ENCODE assay signal across 9 mouse cellular contexts in the genomic region with DNA sequence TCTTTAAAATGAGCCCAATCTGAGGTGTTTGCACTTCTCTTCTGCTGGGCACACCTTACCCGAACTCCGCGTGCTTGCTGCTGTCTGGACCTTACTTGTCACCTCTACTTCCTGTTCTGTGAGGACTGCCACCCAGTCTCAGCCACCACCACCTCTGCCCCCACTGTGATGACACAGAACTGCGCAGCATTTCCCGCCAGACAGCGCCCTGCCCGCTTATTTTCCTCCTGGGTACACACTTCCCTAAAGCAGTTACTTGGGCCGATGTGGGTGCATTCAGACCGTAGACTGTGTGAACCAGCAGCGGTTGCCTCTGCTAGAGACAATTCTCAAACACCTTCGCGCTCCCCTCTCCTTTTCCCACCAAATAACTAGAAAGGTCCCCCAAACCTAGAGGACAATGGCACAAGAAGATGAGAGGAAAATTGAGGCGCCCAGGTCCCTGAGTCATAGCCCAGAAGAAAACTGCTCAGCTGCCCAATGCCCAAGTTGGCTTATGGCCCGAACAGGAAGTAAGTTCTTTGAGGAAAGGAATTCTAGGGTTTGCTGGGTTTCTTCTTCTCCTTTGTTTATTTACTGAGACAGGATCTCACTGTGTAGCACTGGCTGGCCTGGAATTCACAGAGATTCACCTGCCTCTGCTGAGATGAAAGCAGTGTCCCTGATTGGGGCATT. TPM values are rescaled to one million over a fixed set of nuclear protein-coding genes. Genes with fewer than 3 reads are reported as not detected.
DNase-seq lines count a peak whose midpoint lies in the region; ATAC-seq lines count a peak whose summit lies in the region.
"Had no signal": no experiment of that assay in that cellular context is flagged by ENCODE, and none has a peak within 500 bp of the region (broad histone marks: within the 10 kb centered on the region; RNA-seq: fewer than 3 reads in every experiment).

No protein-coding gene starts in this region.

- 90% methylated on average over 14 of the region's 14 CpGs for WGBS in neural tube, embryonic 15.5 days
- 85% methylated on average over 14 of the region's 14 CpGs for WGBS in forebrain, embryonic 10.5 days

- H3K9me3 ChIP-seq in megakaryocyte, embryonic 14.5 days, result no peaks in the 10 kb centered on the region
- no peaks in the 10 kb centered on the region for H3K9me3 ChIP-seq in neural tube, embryonic 15.5 days (replicated peaks)
- H3K9me3 ChIP-seq in forebrain, embryonic 10.5 days, result no peaks in the 10 kb centered on the region
- H3K9me3 ChIP-seq: neural tube, embryonic 12.5 days had no signal

- no peak for ATAC-seq in neural tube, embryonic 15.5 days (ENCODE audit: low FRiP score)

- H3K36me3 ChIP-seq in megakaryocyte, embryonic 14.5 days (replicated peaks; ENCODE audit: low read length), result no peaks in the 10 kb centered on the region
- H3K36me3 ChIP-seq in neural tube, embryonic 15.5 days, result no peaks in the 10 kb centered on the region
- H3K36me3 ChIP-seq in forebrain, embryonic 10.5 days (replicated peaks), result no peaks in the 10 kb centered on the region
- H3K36me3 ChIP-seq: neural tube, embryonic 12.5 days had no signal

- DNase-seq in 416B (ENCODE audit: low read depth), result peak; percentile 87
- peak; percentile 85 for DNase-seq in T-cell, adult 2 months (ENCODE audit: low spot score)
- DNase-seq in heart, postnatal 36 days, result peak; percentile 31 to 37
- DNase-seq in thymus, postnatal 4 days, result peak; percentile 68
- no peak for DNase-seq in cerebellum, postnatal 4 days (ENCODE audit: low spot score in 2 of 2)
- DNase-seq in forebrain, embryonic 10.5 days (ENCODE audit: extremely low spot score, low spot score), result no peak

- no peak overlapping the region for H3K9ac ChIP-seq in neural tube, embryonic 15.5 days (replicated peaks)
- H3K9ac ChIP-seq: neural tube, embryonic 12.5 days had no signal

- H3K4me2 ChIP-seq in neural tube, embryonic 15.5 days, result no peak overlapping the region
- H3K4me2 ChIP-seq: neural tube, embryonic 12.5 days had no signal

- no peak overlapping the region for H3K27ac ChIP-seq in neural tube, embryonic 15.5 days (replicated peaks)
- no peak overlapping the region for H3K27ac ChIP-seq in forebrain, embryonic 10.5 days
- H3K27ac ChIP-seq: neural tube, embryonic 12.5 days had no signal

- H3K27me3 ChIP-seq in megakaryocyte, embryonic 14.5 days (replicated peaks), result peaks cover 2% of the 10 kb centered on the region
- no peaks in the 10 kb centered on the region for H3K27me3 ChIP-seq in neural tube, embryonic 15.5 days (replicated peaks)
- H3K27me3 ChIP-seq in forebrain, embryonic 10.5 days (ENCODE audit: poor library complexity, severe bottlenecking), result no peaks in the 10 kb centered on the region
- H3K27me3 ChIP-seq: neural tube, embryonic 12.5 days had no signal

- H3K4me1 ChIP-seq in megakaryocyte, embryonic 14.5 days, result peaks cover 22% of the 10 kb centered on the region
- no peaks in the 10 kb centered on the region for H3K4me1 ChIP-seq in neural tube, embryonic 15.5 days
- H3K4me1 ChIP-seq in forebrain, embryonic 10.5 days, result no peaks in the 10 kb centered on the region
- H3K4me1 ChIP-seq: neural tube, embryonic 12.5 days had no signal

- H3K4me3 ChIP-seq in megakaryocyte, embryonic 14.5 days (replicated peaks), result peak overlapping the region; percentile 84
- H3K4me3 ChIP-seq in neural tube, embryonic 15.5 days (replicated peaks), result no peak overlapping the region
- H3K4me3 ChIP-seq in forebrain, embryonic 10.5 days, result no peak overlapping the region
- H3K4me3 ChIP-seq: neural tube, embryonic 12.5 days had no signal

- intact Hi-C loops in heart, postnatal 36 days (cut with DNase I), result no loop called here

RNA-seq across cellular contexts. Expression of gene Gm20403, which starts 12.8 kb away (rescaled TPM):
- not detected for total RNA-seq in heart, postnatal 36 days (2021)
- polyA plus RNA-seq in megakaryocyte, embryonic 14.5 days (2012; ENCODE audit: insufficient read depth, low replicate concordance), result not detected in 2 replicates
- polyA plus RNA-seq in neural tube, embryonic 15.5 days (2015; fragmentation: Nextera tagmentation; extraction: Ambion mirVana), result not detected in 2 replicates
- not detected in 2 replicates for polyA plus RNA-seq in forebrain, embryonic 10.5 days (2016; fragmentation: Nextera tagmentation; extraction: Ambion mirVana)
- polyA plus RNA-seq: neural tube, embryonic 12.5 days had no signal

RNA-seq across cellular contexts. Expression of gene Baz1a, which starts 15.0 kb away (rescaled TPM):
- 10 to 100 TPM in 1 of 2 experiments, 1 to 10 TPM in 1; 8.9 to 14.3 TPM for total RNA-seq in heart, postnatal 36 days (2021)
- 0.63 and 4.2 TPM in 2 replicates for polyA plus RNA-seq in megakaryocyte, embryonic 14.5 days (2012; ENCODE audit: insufficient read depth, low replicate concordance)
- polyA plus RNA-seq in neural tube, embryonic 15.5 days (2015; fragmentation: Nextera tagmentation; extraction: Ambion mirVana), result 2.7 and 12.3 TPM in 2 replicates
- polyA plus RNA-seq in forebrain, embryonic 10.5 days (2016; fragmentation: Nextera tagmentation; extraction: Ambion mirVana), result 35.6 and 41.0 TPM in 2 replicates

Comparison
In these comparisons a context has a peak if more than half of its experiments do, and no peak if none do; other contexts are left out.
1. DNase-seq: peak in 416B (single experiment), T-cell, adult 2 months (single experiment), heart, postnatal 36 days (2 of 2) and thymus, postnatal 4 days (single experiment); none in cerebellum, postnatal 4 days (0 of 2) and forebrain, embryonic 10.5 days (single experiment).